Mouse (Mus musculus): Measurements from ENCODE around the gene Gm9195. TPM values are rescaled to one million over a fixed set of nuclear protein-coding genes. Genes with fewer than 3 reads are reported as not detected.

Gm9195 gene
- polyA plus RNA-seq, 1 experiment from 2014 or later: not detected

DNA sequence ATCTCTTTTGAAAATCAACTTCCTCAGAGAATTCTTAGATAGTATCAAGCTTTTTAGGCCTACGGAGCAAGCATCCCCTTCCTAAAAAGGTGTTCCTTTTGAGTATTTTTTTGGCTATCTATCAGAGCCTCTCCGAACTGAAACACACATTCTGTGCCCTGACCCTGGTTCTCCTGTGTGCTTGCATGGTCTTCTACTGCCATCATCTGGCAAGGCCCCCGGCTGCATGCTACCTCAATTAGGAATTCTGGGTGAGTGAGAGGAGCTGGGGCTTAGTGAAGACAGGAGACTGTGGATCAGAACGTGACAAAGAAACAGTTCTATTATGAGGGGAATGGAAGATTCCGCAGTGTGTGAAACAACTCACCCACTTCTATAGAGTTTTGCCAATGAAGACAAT is 24.7 kb upstream of the Gm9195 start:
- no peak for ATAC-seq (ENCODE audit: insufficient number of reproducible peaks, insufficient read depth, low FRiP score, low read depth)
- H3K27ac ChIP-seq (replicated peaks in 1 of 2; ENCODE audit: control insufficient read depth in 1 of 2, insufficient read depth in 1 of 2, low read depth in 2 of 2, low read length in 2 of 2): no peak overlapping the region
- WGBS: 16% methylated on average over 5 of the region's 5 CpGs
- H3K4me2 ChIP-seq (ENCODE audit: low read length): peak overlapping the region; percentile 37
- H3K4me3 ChIP-seq (ENCODE audit: control insufficient read depth in 1 of 2, insufficient read depth in 1 of 2, low read depth in 1 of 2, low read length in 2 of 2): no peak overlapping the region
- H3K9ac ChIP-seq (ENCODE audit: low read length): no peak overlapping the region
- H3K4me1 ChIP-seq (ENCODE audit: control insufficient read depth in 2 of 2, insufficient read depth in 2 of 2, low read length in 2 of 2): no peaks in the 10 kb centered on the region
- H3K9me3 ChIP-seq (ENCODE audit: control insufficient read depth, low read length): no peaks in the 10 kb centered on the region
- H3K36me3 ChIP-seq (ENCODE audit: control insufficient read depth, insufficient read depth, low read length): no peaks in the 10 kb centered on the region
- H3K27me3 ChIP-seq (ENCODE audit: control insufficient read depth, insufficient read depth, low read length): no peaks in the 10 kb centered on the region

DNA sequence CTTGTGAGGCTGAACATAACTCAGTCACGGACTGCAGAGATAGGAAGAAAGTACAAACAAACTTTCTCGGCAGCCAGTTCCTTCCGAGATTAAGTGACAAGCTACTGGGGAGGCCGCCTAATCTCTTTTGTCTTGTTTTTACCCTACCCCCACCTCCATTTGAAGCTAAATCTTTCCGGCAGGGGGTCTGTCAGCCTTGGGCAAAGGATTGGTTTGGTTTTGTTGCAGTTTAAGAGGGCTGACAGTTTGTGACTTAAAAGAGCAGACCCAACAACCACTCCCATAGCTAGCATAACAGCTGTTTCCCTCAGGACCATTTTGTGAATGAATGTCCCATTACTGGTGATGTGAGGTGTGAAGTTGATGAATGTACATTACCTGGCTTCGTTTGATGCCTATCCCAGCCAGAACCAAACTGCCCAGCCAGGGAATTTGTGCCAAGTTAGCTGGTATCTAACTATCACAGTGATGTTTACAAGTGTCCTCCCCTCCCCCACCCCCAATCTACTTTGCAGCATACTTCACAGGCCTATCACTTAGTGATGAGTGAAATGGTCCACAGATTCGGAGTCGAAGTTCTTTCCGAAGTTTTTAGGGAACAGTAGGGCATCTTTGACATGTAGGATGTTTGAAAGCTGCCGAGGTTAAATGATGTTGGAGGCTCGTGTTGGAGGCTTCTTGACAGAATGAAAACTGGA is 15.2 kb upstream of the Gm9195 start:
- H3K36me3 ChIP-seq (ENCODE audit: control insufficient read depth, insufficient read depth, low read length): no peaks in the 10 kb centered on the region
- peaks cover 4 to 6% of the 10 kb centered on the region in 2 experiments; a peak in 2 of 4 replicates for H3K4me1 ChIP-seq (ENCODE audit: control insufficient read depth in 2 of 2, insufficient read depth in 2 of 2, low read length in 2 of 2)
- peak overlapping the region; percentile 37 to 39 for H3K4me3 ChIP-seq (ENCODE audit: control insufficient read depth in 1 of 2, insufficient read depth in 1 of 2, low read depth in 1 of 2, low read length in 2 of 2)
- 9% methylated on average over 11 of the region's 11 CpGs for WGBS
- H3K4me2 ChIP-seq (ENCODE audit: low read length): peak overlapping the region; percentile 79
- no peaks in the 10 kb centered on the region for H3K9me3 ChIP-seq (ENCODE audit: control insufficient read depth, low read length)
- H3K27me3 ChIP-seq (ENCODE audit: control insufficient read depth, insufficient read depth, low read length): no peaks in the 10 kb centered on the region
- no peak overlapping the region for H3K27ac ChIP-seq (replicated peaks in 1 of 2; ENCODE audit: control insufficient read depth in 1 of 2, insufficient read depth in 1 of 2, low read depth in 2 of 2, low read length in 2 of 2)
- H3K9ac ChIP-seq (ENCODE audit: low read length): peak overlapping the region; percentile 62
- ATAC-seq (ENCODE audit: insufficient number of reproducible peaks, insufficient read depth, low FRiP score, low read depth): no peak

GRCm38 (mm10) chr14:72506018-72506722 is 14.5 kb upstream of the Gm9195 start:
- 9% methylated on average over 12 of the region's 12 CpGs for WGBS
- Histone ChIP-seq H3K27ac (replicated peaks in 1 of 2; ENCODE audit: control insufficient read depth in 1 of 2, insufficient read depth in 1 of 2, low read depth in 2 of 2, low read length in 2 of 2) (no peak overlapping the region), H3K9ac (ENCODE audit: low read length) (peak overlapping the region; percentile 62), H3K9me3 (ENCODE audit: control insufficient read depth, low read length) (no peaks in the 10 kb centered on the region), H3K4me1 (ENCODE audit: control insufficient read depth in 2 of 2, insufficient read depth in 2 of 2, low read length in 2 of 2) (peaks cover 4 to 6% of the 10 kb centered on the region in 2 experiments; a peak in 2 of 4 replicates), H3K36me3 (ENCODE audit: control insufficient read depth, insufficient read depth, low read length) (no peaks in the 10 kb centered on the region), H3K4me2 (ENCODE audit: low read length) (peak overlapping the region; percentile 79), H3K4me3 (ENCODE audit: control insufficient read depth in 1 of 2, insufficient read depth in 1 of 2, low read depth in 1 of 2, low read length in 2 of 2) (peak overlapping the region; percentile 37 to 39), H3K27me3 (ENCODE audit: control insufficient read depth, insufficient read depth, low read length) (no peaks in the 10 kb centered on the region)
- ATAC-seq (ENCODE audit: insufficient number of reproducible peaks, insufficient read depth, low FRiP score, low read depth): peak; percentile 47

DNA sequence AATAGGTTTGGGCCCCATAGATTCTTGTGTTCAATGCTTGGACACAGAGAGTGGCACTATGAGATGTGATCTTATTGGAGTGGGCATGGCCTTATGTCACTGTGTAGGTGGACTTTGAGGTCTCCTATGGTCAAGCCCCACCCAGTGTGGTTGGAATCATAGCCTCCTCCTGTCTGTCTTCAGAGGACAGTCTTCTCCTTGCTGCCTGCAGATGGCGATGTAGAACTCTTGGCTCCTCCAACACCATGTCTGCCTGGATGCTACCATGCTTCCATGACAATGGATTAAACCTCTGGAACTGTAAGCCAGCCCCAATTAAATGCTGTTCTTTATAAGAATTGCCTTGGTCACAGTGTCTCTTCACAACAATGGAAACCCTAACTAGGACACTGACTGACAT is 13.3 kb upstream of the Gm9195 start:
- no peaks in the 10 kb centered on the region for H3K36me3 ChIP-seq (ENCODE audit: control insufficient read depth, insufficient read depth, low read length)
- H3K4me3 ChIP-seq (ENCODE audit: control insufficient read depth in 1 of 2, insufficient read depth in 1 of 2, low read depth in 1 of 2, low read length in 2 of 2): no peak overlapping the region

DNA sequence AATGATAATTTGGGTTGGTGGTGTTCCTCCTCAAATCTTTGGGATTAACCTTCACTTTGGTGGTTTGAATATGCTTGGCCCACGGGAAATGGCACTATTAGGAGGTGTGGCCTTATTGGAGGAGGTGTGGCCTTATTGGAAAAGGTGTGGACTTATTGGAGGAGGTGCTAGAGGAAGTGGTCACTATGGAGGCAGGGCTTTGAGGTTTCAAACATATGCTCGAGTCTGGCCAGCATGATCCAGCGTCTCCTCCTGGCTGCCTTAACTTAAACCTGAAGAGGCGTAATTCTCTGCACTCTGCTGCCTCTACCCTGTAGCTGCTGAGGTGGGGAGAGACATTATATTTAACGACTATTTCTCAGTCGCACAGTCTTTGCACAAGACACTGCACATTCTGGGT is 11.6 kb upstream of the Gm9195 start:
- Histone ChIP-seq H3K4me2 (ENCODE audit: low read length) (no peak overlapping the region), H3K9ac (ENCODE audit: low read length) (no peak overlapping the region), H3K4me3 (ENCODE audit: control insufficient read depth in 1 of 2, insufficient read depth in 1 of 2, low read depth in 1 of 2, low read length in 2 of 2) (no peak overlapping the region), H3K4me1 (ENCODE audit: control insufficient read depth in 2 of 2, insufficient read depth in 2 of 2, low read length in 2 of 2) (peaks cover 4 to 6% of the 10 kb centered on the region in 2 experiments; a peak in 2 of 4 replicates), H3K27ac (replicated peaks in 1 of 2; ENCODE audit: control insufficient read depth in 1 of 2, insufficient read depth in 1 of 2, low read depth in 2 of 2, low read length in 2 of 2) (no peak overlapping the region), H3K36me3 (ENCODE audit: control insufficient read depth, insufficient read depth, low read length) (no peaks in the 10 kb centered on the region), H3K9me3 (ENCODE audit: control insufficient read depth, low read length) (no peaks in the 10 kb centered on the region), H3K27me3 (ENCODE audit: control insufficient read depth, insufficient read depth, low read length) (no peaks in the 10 kb centered on the region)
- 46% methylated on average over 6 of the region's 6 CpGs for WGBS
- ATAC-seq (ENCODE audit: insufficient number of reproducible peaks, insufficient read depth, low FRiP score, low read depth): no peak

More for the DNA sequence above, 13.3 kb upstream of the Gm9195 start:
- no peak overlapping the region for H3K9ac ChIP-seq (ENCODE audit: low read length)
- 100% methylated on average over 1 of the region's 1 CpGs for WGBS
- H3K4me1 ChIP-seq (ENCODE audit: control insufficient read depth in 2 of 2, insufficient read depth in 2 of 2, low read length in 2 of 2): peaks cover 4 to 6% of the 10 kb centered on the region in 2 experiments; a peak in 2 of 4 replicates
- no peaks in the 10 kb centered on the region for H3K27me3 ChIP-seq (ENCODE audit: control insufficient read depth, insufficient read depth, low read length)
- no peak for ATAC-seq (ENCODE audit: insufficient number of reproducible peaks, insufficient read depth, low FRiP score, low read depth)
- H3K27ac ChIP-seq (replicated peaks in 1 of 2; ENCODE audit: control insufficient read depth in 1 of 2, insufficient read depth in 1 of 2, low read depth in 2 of 2, low read length in 2 of 2): no peak overlapping the region
- no peaks in the 10 kb centered on the region for H3K9me3 ChIP-seq (ENCODE audit: control insufficient read depth, low read length)
- no peak overlapping the region for H3K4me2 ChIP-seq (ENCODE audit: low read length)

DNA sequence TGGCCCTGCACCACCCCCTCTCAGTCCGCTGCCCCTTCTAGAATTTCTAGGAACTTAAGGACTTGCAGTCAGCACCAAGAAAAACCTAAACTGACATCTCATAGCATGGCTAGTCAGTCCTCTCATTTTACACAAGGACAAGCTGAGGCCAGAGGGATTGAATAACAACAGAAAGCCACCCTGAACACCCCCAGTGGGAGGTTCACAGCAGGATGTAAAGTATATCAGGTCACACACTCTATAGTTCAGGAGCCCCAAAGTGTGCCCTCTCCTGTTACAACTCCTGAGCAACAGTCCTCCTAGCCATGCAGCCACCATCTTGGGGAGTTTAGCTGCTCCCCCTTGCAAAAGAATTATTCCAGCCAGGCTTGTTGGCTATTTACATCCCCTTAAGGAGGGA is 2.1 kb upstream of the Gm9195 start:
- Histone ChIP-seq H3K9me3 (ENCODE audit: control insufficient read depth, low read length) (no peaks in the 10 kb centered on the region), H3K27ac (replicated peaks in 1 of 2; ENCODE audit: control insufficient read depth in 1 of 2, insufficient read depth in 1 of 2, low read depth in 2 of 2, low read length in 2 of 2) (no peak overlapping the region), H3K9ac (ENCODE audit: low read length) (no peak overlapping the region), H3K36me3 (ENCODE audit: control insufficient read depth, insufficient read depth, low read length) (no peaks in the 10 kb centered on the region), H3K4me3 (ENCODE audit: control insufficient read depth in 1 of 2, insufficient read depth in 1 of 2, low read depth in 1 of 2, low read length in 2 of 2) (no peak overlapping the region), H3K4me1 (ENCODE audit: control insufficient read depth in 2 of 2, insufficient read depth in 2 of 2, low read length in 2 of 2) (no peaks in the 10 kb centered on the region), H3K27me3 (ENCODE audit: control insufficient read depth, insufficient read depth, low read length) (no peaks in the 10 kb centered on the region), H3K4me2 (ENCODE audit: low read length) (no peak overlapping the region)
- 60% methylated on average over 1 of the region's 1 CpGs for WGBS
- ATAC-seq (ENCODE audit: insufficient number of reproducible peaks, insufficient read depth, low FRiP score, low read depth): no peak

GRCm38 (mm10) chr14:72490367-72490766 is 1.3 kb downstream of the Gm9195 start:
- no peaks in the 10 kb centered on the region for H3K4me1 ChIP-seq (ENCODE audit: control insufficient read depth in 2 of 2, insufficient read depth in 2 of 2, low read length in 2 of 2)
- ATAC-seq (ENCODE audit: insufficient number of reproducible peaks, insufficient read depth, low FRiP score, low read depth): no peak
- no peak overlapping the region for H3K4me3 ChIP-seq (ENCODE audit: control insufficient read depth in 1 of 2, insufficient read depth in 1 of 2, low read depth in 1 of 2, low read length in 2 of 2)
- WGBS: 95% methylated on average over 3 of the region's 3 CpGs
- no peaks in the 10 kb centered on the region for H3K36me3 ChIP-seq (ENCODE audit: control insufficient read depth, insufficient read depth, low read length)
- no peaks in the 10 kb centered on the region for H3K9me3 ChIP-seq (ENCODE audit: control insufficient read depth, low read length)
- H3K27ac ChIP-seq (replicated peaks in 1 of 2; ENCODE audit: control insufficient read depth in 1 of 2, insufficient read depth in 1 of 2, low read depth in 2 of 2, low read length in 2 of 2): no peak overlapping the region
- no peak overlapping the region for H3K4me2 ChIP-seq (ENCODE audit: low read length)
- H3K27me3 ChIP-seq (ENCODE audit: control insufficient read depth, insufficient read depth, low read length): no peaks in the 10 kb centered on the region
- H3K9ac ChIP-seq (ENCODE audit: low read length): no peak overlapping the region
